Mouse (Mus musculus) bone marrow macrophage, adult 2 months (primary cell): Measurements from ENCODE around the gene Fmn2.

Experiments used
- CTCF ChIP-seq: IDR thresholded peaks from 2 replicates; pipeline ENCODE4 v1.5.1; 2012; ENCODE audit warnings: low read depth, mild to moderate bottlenecking, low read length, moderate library complexity
- POLR2A ChIP-seq: IDR thresholded peaks from 2 replicates; pipeline ENCODE4 v1.6.1; 2012; ENCODE audit warnings: mild to moderate bottlenecking, low read depth, low read length, borderline replicate concordance

GRCm38 (mm10) chr1:174568609-174569008, 67.0 kb downstream of the Fmn2 start:
- TF ChIP-seq CTCF (no peak), POLR2A (no peak)
